ENCODE assay signal across 8 mouse cellular contexts in genomic region chr15:18818185-18818973, GRCm38 (mm10). TPM values are rescaled to one million over a fixed set of nuclear protein-coding genes. Genes with fewer than 3 reads are reported as not detected.
DNase-seq lines count a peak whose midpoint lies in the region; ATAC-seq and TF ChIP-seq lines count a peak whose summit lies in the region.

TSS of gene Cdh10 (plus strand) at chr15:18818947.

- H3K9ac ChIP-seq in lung, postnatal 0 days (replicated peaks; ENCODE audit: low read depth) = no peak within 1 kb of the TSS
- H3K9ac ChIP-seq in midbrain, embryonic 16.5 days (ENCODE audit: low read depth, low read length) = peak within 1 kb of the TSS; percentile 65

- H3K4me3 ChIP-seq in lung, postnatal 0 days (ENCODE audit: low read depth, low read length) = peak within 1 kb of the TSS; percentile 30
- peak within 1 kb of the TSS; percentile 49 for H3K4me3 ChIP-seq in midbrain, embryonic 16.5 days (ENCODE audit: low read depth, low read length)

- no peaks in the 10 kb centered on the region for H3K9me3 ChIP-seq in lung, postnatal 0 days (ENCODE audit: low read length)
- no peaks in the 10 kb centered on the region for H3K9me3 ChIP-seq in midbrain, embryonic 16.5 days (replicated peaks; ENCODE audit: control insufficient read depth, low read length, poor library complexity, severe bottlenecking)

- H3K4me1 ChIP-seq in lung, postnatal 0 days (ENCODE audit: insufficient read depth, low read depth, low read length) = no peaks in the 10 kb centered on the region
- H3K4me1 ChIP-seq in midbrain, embryonic 16.5 days (ENCODE audit: control insufficient read depth, insufficient read depth, low read length) = peaks cover 6% of the 10 kb centered on the region; the same call in 1 of the 2 replicates

- H3K36me3 ChIP-seq in lung, postnatal 0 days (ENCODE audit: insufficient read depth, low read length) = no peaks in the 10 kb centered on the region
- H3K36me3 ChIP-seq in midbrain, embryonic 16.5 days (ENCODE audit: control insufficient read depth, insufficient read depth, low read length) = no peaks in the 10 kb centered on the region

- peak; percentile 20 for DNase-seq in lung, postnatal 0 days (ENCODE audit: low spot score)
- DNase-seq in lung, postnatal 36 days = no peak
- DNase-seq in cerebellum, postnatal 10 days = peak; percentile 89 to 94
- peak; percentile 64 to 69 for DNase-seq in frontal cortex, postnatal 14 days (ENCODE audit: low spot score in 2 of 2)
- DNase-seq in left cerebral cortex, adult 18-20 months (ENCODE audit: low spot score in 2 of 2) = peak; percentile 68 to 80
- DNase-seq in testis, postnatal 14 days (ENCODE audit: low spot score) = peak; percentile 48
- DNase-seq in gastrocnemius, adult 8-10 months (ENCODE audit: low spot score in 2 of 2) = no peak

- WGBS in lung, postnatal 0 days = 1% methylated on average over 24 of the region's 24 CpGs
- WGBS in midbrain, embryonic 16.5 days = under 1% methylated on average over 24 of the region's 24 CpGs

- no peaks in the 10 kb centered on the region for H3K27me3 ChIP-seq in lung, postnatal 0 days (replicated peaks; ENCODE audit: insufficient read depth, low read length)
- no peaks in the 10 kb centered on the region for H3K27me3 ChIP-seq in midbrain, embryonic 16.5 days (ENCODE audit: control insufficient read depth, insufficient read depth, low read depth, low read length)

- no peak for TF ChIP-seq CTCF in lung, postnatal 0 days (IDR thresholded peaks at IDR 0.05)

- H3K4me2 ChIP-seq in lung, postnatal 0 days (replicated peaks; ENCODE audit: low read depth, low read length) = peak within 1 kb of the TSS; percentile 49
- peak within 1 kb of the TSS; percentile 58 for H3K4me2 ChIP-seq in midbrain, embryonic 16.5 days (ENCODE audit: low read length)

- ATAC-seq in lung, postnatal 0 days = no peak
- ATAC-seq in midbrain, embryonic 16.5 days = peak; percentile 94

- no peak for TF ChIP-seq EP300 in lung, postnatal 0 days (IDR thresholded peaks at IDR 0.05)

- no peak within 1 kb of the TSS for H3K27ac ChIP-seq in lung, postnatal 0 days (ENCODE audit: low read length)
- H3K27ac ChIP-seq in midbrain, embryonic 16.5 days (ENCODE audit: low read length) = peak within 1 kb of the TSS; percentile 62

RNA-seq across cellular contexts. Expression of gene Cdh10, which starts in this region (rescaled TPM):
- polyA plus RNA-seq in lung, postnatal 0 days (2015; fragmentation: Nextera tagmentation; extraction: Ambion mirVana) = 0.10 and 0.11 TPM in 2 replicates
- total RNA-seq in left cerebral cortex, adult 18-20 months (2021) = 10 to 100 TPM; 44.8 to 50.9 TPM
- polyA plus RNA-seq in midbrain, embryonic 16.5 days (2015; fragmentation: Nextera tagmentation; extraction: Ambion mirVana) = 20.5 and 26.9 TPM in 2 replicates
- not detected for total RNA-seq in gastrocnemius, adult 8-10 months (2022)

Comparison
In these comparisons a context has a peak if more than half of its experiments do, and no peak if none do; other contexts are left out.
1. RNA of gene Cdh10 (total RNA-seq): 44.8 to 50.9 TPM in left cerebral cortex, adult 18-20 months; not detected in gastrocnemius, adult 8-10 months; every median in the first group is over 10 times any median in the second.
2. RNA of gene Cdh10 (polyA plus RNA-seq): 20.5 to 26.9 TPM in midbrain, embryonic 16.5 days; 0.10 to 0.11 TPM in lung, postnatal 0 days; every median in the first group is over 10 times any median in the second.
3. Peak in DNase-seq, H3K4me3 ChIP-seq and H3K4me2 ChIP-seq in lung, postnatal 0 days; RNA of the gene not detected or under 1 TPM.
4. DNase-seq: peak in cerebellum, postnatal 10 days (2 of 2), frontal cortex, postnatal 14 days (2 of 2), left cerebral cortex, adult 18-20 months (2 of 2) and testis, postnatal 14 days (single experiment); none in lung, postnatal 36 days (single experiment) and gastrocnemius, adult 8-10 months (0 of 2).